Mouse (Mus musculus) stomach, postnatal 0 days (tissue): ENCODE results near the gene Cdc42ep1. TPM values are rescaled to one million over a fixed set of nuclear protein-coding genes. Genes with fewer than 3 reads are reported as not detected.
"Not testable (repeated sequence)": the region's sequence is repeated elsewhere in the genome, so short reads cannot be mapped to it uniquely, and the experiment has no call there.

Experiments used
- ATAC-seq: fragments of 200-750 bp; cut with Nextera tagmentation; 2 replicates; pipeline ENCODE4 v1.8.0; 2017; ENCODE audit not compliant: low FRiP score, low TSS enrichment
- DNase-seq: peaks from one replicate; pipeline ENCODE4 v3.0.0-alpha.2; 2016; ENCODE audit warnings: low spot score
- H3K27ac ChIP-seq: fragments of 300-500 bp; sonication (generic); replicated peaks from 2 replicates; pipeline ENCODE4 v1.5.1; 2014; ENCODE audit warnings: mild to moderate bottlenecking, control low read depth
- H3K27me3 ChIP-seq: fragments of 300-500 bp; sonication (generic); 2 replicates; pipeline ENCODE4 v1.6.1; 2014; ENCODE audit warnings: low read length; ENCODE audit not compliant: control insufficient read depth, insufficient read depth
- H3K36me3 ChIP-seq: fragments of 300-500 bp; sonication (generic); 2 replicates; pipeline ENCODE4 v1.6.1; 2014; ENCODE audit warnings: low read length, mixed read lengths; ENCODE audit not compliant: control insufficient read depth, insufficient read depth
- H3K4me1 ChIP-seq: fragments of 300-500 bp; sonication (generic); replicated peaks from 2 replicates; pipeline ENCODE4 v1.6.1; 2014; ENCODE audit warnings: antibody characterized with exemption; ENCODE audit not compliant: control insufficient read depth, insufficient read depth
- H3K4me2 ChIP-seq: fragments of 300-500 bp; sonication (generic); replicated peaks from 2 replicates; pipeline ENCODE4 v1.6.1; 2014; ENCODE audit warnings: low read depth, mild to moderate bottlenecking, control low read depth, moderate library complexity
- H3K4me3 ChIP-seq: fragments of 300-500 bp; sonication (generic); 2 replicates; pipeline ENCODE4 v1.5.1; 2014; ENCODE audit warnings: low read depth, low read length, control low read depth
- H3K9ac ChIP-seq: fragments of 300-500 bp; sonication (generic); 2 replicates; pipeline ENCODE4 v1.6.1; 2014; ENCODE audit warnings: mild to moderate bottlenecking, low read length, control low read depth, mixed read lengths
- H3K9me3 ChIP-seq: fragments of 300-500 bp; sonication (generic); 2 replicates; pipeline ENCODE4 v1.6.1; 2016; ENCODE audit warnings: low read length; ENCODE audit not compliant: control insufficient read depth
- CTCF ChIP-seq: IDR thresholded peaks from 2 replicates; pipeline ENCODE4 v1.5.1; 2016; ENCODE audit warnings: antibody characterized with exemption, low read depth, mild to moderate bottlenecking, moderate library complexity
- EP300 ChIP-seq: optimal IDR thresholded peaks from 2 replicates; pipeline ENCODE3; 2016; ENCODE audit warnings: antibody characterized with exemption
- WGBS: fragments of 180-500 bp; shearing (Covaris S2); extraction: QIAGEN DNeasy Blood & Tissue Kit; methylation state at CpG from one replicate; pipeline ENCODE4 v1.1.7; 2014; 5-methylcytosine and 5-hydroxymethylcytosine counted together
- polyA plus RNA-seq: library from polyadenylated mRNA; unstranded; fragments of >200 nt; fragmentation: Nextera tagmentation; extraction: Ambion mirVana; gene quantifications from 2 replicates; pipeline ENCODE4 v1.2.1, GENCODE M21; 2015

Gene Cdc42ep1
- polyA plus RNA-seq, 1 experiment from 2014 or later = 37.7 TPM

DNA sequence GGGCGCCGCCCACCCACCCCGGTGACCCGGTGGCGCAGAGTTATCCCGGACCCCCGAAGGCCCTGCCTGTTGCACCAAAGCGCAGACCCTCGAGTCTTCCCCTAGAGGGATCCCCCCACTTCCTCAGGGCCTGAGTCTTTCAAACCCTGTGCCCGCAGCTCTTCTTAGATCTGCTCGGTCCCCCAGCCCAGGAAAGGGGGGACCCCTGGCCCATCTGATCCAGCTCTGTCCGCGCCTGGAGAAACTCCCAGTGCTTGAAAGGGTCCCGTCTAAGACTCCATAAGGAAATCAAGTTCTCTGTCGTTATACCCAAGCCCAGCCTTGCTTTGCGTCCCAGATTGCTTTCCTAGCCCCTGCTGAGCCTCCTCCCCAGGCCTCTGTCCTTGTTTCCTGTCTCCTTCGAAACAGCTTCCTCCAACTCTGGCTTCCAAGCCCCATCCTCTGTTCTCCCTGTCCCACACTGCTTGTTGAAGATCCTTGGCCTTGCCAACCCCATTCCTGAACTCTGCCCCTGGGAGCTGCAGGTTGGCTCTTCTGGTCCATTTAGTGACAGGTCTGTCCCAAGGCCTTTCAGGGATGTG is 35.5 kb downstream of the Cdc42ep1 start:
- no peak for TF ChIP-seq EP300
- no peak; the same call in 1 of the 2 replicates for TF ChIP-seq CTCF
- Histone ChIP-seq H3K4me3 (peak overlapping the region; percentile 63), H3K9me3 (no peaks in the 10 kb centered on the region), H3K4me1 (peaks cover 7% of the 10 kb centered on the region), H3K4me2 (peak overlapping the region; percentile 68), H3K36me3 (peaks cover 18% of the 10 kb centered on the region), H3K27me3 (no peaks in the 10 kb centered on the region), H3K27ac (peak overlapping the region; percentile 99), H3K9ac (peak overlapping the region; percentile 82)
- DNase-seq (peak; percentile 32), ATAC-seq (no peak)
- 0% methylated on average over 9 of the region's 17 CpGs for WGBS

DNA sequence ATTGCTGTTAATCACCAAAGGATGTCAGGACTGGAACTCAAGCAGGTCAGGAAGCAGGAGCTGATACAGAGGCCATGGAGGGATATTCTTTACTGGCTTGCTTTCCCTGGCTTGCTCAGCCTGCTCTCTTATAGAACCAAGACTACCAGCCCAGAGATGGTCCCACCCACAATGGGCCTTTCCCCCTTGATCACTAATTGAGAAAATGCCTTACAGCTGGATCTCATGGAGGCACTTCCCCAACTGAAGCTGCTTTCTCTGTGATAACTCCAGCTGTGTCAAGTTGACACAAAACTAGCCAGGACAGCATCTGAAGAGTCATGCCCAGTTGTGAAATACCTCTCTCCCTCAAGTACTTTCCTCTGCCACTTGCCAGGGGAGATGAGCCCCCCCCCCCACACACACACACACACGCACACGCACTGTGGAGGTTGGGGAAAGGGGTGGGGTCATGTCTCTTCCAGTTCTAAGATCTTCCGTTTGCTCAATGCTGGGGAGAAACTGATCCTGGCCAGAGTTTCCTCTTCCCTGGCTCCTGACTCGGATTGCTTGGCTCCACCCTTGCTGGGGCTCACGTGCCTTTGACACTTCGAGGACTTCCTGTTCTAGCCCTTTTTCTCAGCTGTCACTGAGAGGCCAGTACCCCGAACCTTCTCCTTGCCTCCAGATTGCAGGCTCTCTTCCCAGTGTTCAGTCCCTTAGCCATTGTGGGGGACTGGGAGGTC is 36.5 kb downstream of the Cdc42ep1 start:
- H3K4me3 ChIP-seq, ATAC-seq, H3K9me3 ChIP-seq, H3K4me1 ChIP-seq, H3K4me2 ChIP-seq, H3K27me3 ChIP-seq: not testable (repeated sequence)
- H3K36me3 ChIP-seq = peaks cover 27% of the 10 kb centered on the region
- H3K27ac ChIP-seq = peak overlapping the region; percentile 61
- WGBS = 13% methylated on average over 7 of the region's 7 CpGs
- H3K9ac ChIP-seq = peak overlapping the region; percentile 23
- peak; percentile 45 for DNase-seq

DNA sequence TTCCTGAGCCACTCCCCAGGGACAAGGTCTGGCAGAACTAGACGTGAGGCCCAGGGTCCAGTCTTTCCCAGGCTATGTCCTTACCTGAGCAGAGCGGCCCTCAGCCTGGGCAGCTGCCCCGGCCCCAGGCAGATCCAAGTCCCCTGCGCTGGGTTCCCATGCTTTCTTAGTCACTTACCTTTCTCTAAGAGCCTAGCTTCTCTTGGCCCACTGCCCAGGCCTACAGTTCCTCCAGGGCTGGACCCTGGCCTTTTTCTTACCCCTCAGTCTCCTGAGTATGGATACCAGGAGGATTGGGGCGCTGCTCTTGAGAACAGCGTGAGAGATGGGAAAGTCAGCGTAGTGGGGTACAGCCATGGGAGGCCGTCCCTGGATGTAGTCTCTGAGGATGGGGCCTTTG is 38.0 kb downstream of the Cdc42ep1 start:
- no peak for TF ChIP-seq EP300
- no peak for TF ChIP-seq CTCF
- peaks cover 7% of the 10 kb centered on the region for H3K4me1 ChIP-seq
- no peak overlapping the region for H3K9ac ChIP-seq
- no peaks in the 10 kb centered on the region for H3K9me3 ChIP-seq
- H3K27me3 ChIP-seq = no peaks in the 10 kb centered on the region
- WGBS = 94% methylated on average over 8 of the region's 8 CpGs
- H3K4me3 ChIP-seq = no peak overlapping the region
- peaks cover 30% of the 10 kb centered on the region for H3K36me3 ChIP-seq
- no peak overlapping the region for H3K4me2 ChIP-seq
- ATAC-seq (no peak), DNase-seq (no peak)
- H3K27ac ChIP-seq = no peak overlapping the region

- ATAC-seq (no peak), DNase-seq (no peak)
- H3K27ac ChIP-seq = no peak overlapping the region
- peaks cover 37% of the 10 kb centered on the region for H3K36me3 ChIP-seq
- peaks cover 7% of the 10 kb centered on the region for H3K4me1 ChIP-seq
- no peak overlapping the region for H3K4me2 ChIP-seq
- TF ChIP-seq CTCF (peak; percentile 51), EP300 (no peak)
- H3K9ac ChIP-seq = no peak overlapping the region
- H3K4me3 ChIP-seq = no peak overlapping the region
- no peaks in the 10 kb centered on the region for H3K27me3 ChIP-seq
- no peaks in the 10 kb centered on the region for H3K9me3 ChIP-seq
- 85% methylated on average over 3 of the region's 3 CpGs for WGBS
Observed at GRCm38 (mm10) chr15:78881828-78882227, 39.4 kb downstream of the Cdc42ep1 start.

DNA sequence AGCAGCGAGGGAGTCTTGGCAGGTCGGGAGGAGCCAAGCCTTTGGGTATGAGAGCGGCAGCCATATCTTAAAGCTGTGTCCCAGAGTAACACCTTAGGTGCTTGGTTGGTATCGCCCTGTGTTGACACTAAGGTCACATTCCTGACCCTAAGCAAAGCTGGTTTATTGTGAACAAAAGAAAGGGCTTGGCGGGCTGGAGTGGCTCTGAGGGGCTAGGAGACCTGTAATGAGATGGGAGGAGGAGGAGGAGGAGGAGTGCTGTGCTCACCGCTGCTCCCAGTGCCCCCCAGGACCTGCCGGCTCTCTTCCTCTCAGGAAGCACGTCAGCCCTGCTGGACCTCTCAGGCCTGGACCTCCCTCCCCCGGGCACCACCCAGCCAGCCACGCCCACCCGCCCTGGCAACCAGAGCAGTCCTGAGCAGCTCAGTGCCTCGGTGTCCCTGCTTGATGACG is 47.0 kb downstream of the Cdc42ep1 start:
- Histone ChIP-seq H3K4me2 (0 out of 2 replicates have a peak overlapping the region, but pooled peaks have one; percentile 20), H3K27ac (peak overlapping the region; percentile 56), H3K4me3 (no peak overlapping the region), H3K9ac (peak overlapping the region; percentile 41), H3K36me3 (peaks cover 45% of the 10 kb centered on the region), H3K4me1 (peaks cover 3% of the 10 kb centered on the region; the same call in 1 of the 2 replicates), H3K27me3 (no peaks in the 10 kb centered on the region), H3K9me3 (no peaks in the 10 kb centered on the region)
- TF ChIP-seq EP300 (no peak), CTCF (no peak)
- ATAC-seq (peak; percentile 69), DNase-seq (peak; percentile 88)
- WGBS = 34% methylated on average over 10 of the region's 13 CpGs

DNA sequence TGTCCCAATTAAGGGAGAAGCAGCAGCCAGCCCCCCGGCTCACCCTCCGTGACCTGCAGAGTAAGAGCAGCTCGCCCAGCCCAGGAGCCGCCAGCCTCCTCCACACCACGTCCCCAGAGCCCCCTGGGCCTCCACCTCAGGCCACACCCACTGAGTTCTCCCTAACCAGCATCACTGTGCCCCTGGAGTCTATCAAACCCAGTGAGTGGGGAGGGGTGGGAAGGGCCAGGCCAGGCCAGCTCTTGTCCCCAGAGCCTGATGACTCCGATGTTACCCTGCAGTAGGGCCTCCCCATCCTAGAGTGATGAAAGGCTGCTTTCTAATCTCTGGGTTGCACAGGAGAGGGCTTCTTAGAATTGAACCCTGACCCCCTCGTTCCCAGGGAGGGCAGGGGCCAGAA is 50.0 kb downstream of the Cdc42ep1 start:
- Histone ChIP-seq H3K4me1 (peaks cover 5% of the 10 kb centered on the region; the same call in 1 of the 2 replicates), H3K9me3 (no peaks in the 10 kb centered on the region), H3K9ac (no peak overlapping the region; the same call in 1 of the 2 replicates), H3K36me3 (peaks cover 39% of the 10 kb centered on the region), H3K4me3 (no peak overlapping the region), H3K27ac (no peak overlapping the region), H3K4me2 (no peak overlapping the region), H3K27me3 (no peaks in the 10 kb centered on the region)
- DNase-seq (no peak), ATAC-seq (no peak)
- TF ChIP-seq CTCF (no peak), EP300 (no peak)
- WGBS = 44% methylated on average over 7 of the region's 7 CpGs
